Mouse (Mus musculus) c-Kit-positive CD71-positive TER-119-negative erythroid progenitor cells, embryonic 14.5 days (primary cell): ENCODE results near the gene Tomm7.
"Not testable (repeated sequence)": the region's sequence is repeated elsewhere in the genome, so short reads cannot be mapped to it uniquely, and the experiment has no call there.

Experiments
- DNase-seq: peaks from one replicate; pipeline ENCODE4 v3.0.0-alpha.2; 2013; ENCODE audit warnings: low read depth

Gene Tomm7

DNA sequence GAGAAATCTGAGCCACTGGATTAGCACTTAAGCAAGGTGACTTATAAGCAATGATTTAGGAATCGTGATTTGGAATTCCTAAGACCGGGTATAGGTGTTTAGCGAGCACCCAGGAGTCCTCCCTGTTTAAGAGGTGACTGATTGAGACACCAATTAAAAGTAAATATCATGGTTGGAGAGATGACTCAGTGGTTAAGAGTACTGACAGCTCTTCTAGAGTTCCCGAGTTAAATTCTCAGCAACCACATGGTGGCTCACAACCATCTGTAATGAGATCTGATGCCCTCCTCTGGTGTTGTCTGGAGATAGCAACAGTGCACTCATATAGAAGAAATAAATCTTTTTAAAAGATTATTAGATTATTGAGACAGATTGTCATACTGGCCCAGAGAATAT lies 7.2 kb upstream of the Tomm7 start:
- DNase-seq = not testable (repeated sequence)

DNA sequence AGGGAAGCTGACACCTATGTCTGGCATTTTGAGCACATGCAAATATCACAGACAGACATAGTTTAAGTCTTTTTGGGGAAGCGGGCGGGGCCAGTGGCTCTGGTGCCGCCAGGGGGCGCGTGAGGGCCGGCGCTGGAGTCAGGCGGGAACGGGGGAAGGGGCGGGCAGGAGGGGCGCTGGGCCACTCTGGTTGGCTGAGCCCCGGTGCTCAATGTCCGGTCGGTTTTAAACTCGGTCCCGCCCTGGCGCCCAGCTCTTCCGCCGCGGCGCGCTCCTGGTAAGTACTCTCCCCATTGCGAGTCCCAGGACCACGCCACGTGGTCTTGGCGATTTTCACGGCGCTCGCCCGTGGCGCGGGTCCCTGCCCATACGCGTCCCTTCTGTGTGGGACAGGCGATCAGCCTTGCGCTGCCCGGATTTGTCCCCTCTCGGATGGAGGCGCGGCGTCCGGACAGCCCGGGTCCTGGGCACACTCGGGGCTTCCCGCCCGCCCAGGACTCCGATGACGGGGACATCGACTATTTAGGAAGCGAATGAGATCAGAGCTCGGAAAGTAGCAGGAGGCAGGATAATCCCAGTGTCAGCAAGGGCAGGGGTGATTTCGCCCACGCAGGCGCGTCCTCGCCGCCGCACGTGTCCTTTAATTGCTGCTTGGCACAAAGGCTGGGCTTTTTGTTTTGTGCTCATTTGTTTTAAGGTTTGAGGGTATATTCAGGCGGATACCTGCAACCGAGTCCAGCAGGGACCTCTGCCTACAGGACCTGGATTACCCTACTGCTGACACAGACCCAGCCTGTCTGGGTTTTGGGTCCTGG lies 6.6 kb upstream of the Tomm7 start:
- peak; percentile 81 for DNase-seq

DNA sequence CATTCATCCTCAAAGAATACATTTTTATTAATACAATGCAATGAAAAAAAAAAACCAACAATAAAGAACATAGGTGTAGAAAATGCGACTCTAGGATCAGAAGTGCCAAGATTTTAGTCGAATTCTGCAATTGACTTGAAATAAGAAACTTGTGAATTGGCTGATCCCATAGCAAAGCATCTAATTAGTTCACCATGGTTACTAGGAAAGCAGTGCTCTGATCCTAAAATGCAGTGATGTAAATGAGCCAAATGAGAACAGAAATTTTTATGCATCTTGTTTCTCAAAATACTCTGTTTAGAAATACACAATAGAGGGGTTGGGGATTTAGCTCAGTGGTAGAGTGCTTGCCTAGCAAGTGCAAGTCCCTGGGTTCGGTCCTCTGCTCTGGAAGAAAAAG lies 1.2 kb upstream of the Tomm7 start:
- DNase-seq = no peak

DNA sequence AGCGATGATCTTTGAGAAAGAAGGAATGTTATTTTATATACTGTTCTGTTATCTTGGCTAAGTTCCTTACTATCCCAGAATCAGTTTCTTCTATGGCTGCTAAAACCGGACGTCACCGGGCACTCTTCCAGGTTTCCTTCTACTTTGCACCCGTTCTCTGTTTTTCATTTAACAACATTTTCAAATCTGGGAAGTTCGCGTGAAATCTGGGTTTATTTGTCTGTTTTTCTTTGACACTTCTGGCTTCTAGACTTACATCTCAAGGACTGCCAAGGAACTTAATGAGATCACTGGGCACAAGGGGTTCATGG lies 525 bp upstream of the Tomm7 start:
- DNase-seq = no peak

DNA sequence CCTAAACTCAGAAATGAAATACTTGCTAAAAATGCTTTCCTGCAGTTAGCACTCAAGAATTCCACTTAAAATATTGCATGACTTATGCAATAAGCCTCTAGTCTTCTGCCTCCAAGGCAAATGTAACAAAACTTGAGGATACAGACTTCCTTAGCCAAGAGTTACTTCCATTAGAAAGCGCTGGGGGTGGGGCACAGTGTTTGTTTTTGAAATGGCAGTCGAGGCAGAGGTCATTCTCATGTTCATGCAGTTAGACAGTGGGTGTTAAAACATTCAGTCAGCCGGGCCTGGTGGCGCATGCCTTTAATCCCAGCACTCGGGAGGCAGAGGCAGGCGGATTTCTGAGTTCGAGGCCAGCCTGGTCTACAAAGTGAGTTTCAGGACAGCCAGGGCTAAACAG lies 5.8 kb downstream of the Tomm7 start:
- no peak for DNase-seq

DNA sequence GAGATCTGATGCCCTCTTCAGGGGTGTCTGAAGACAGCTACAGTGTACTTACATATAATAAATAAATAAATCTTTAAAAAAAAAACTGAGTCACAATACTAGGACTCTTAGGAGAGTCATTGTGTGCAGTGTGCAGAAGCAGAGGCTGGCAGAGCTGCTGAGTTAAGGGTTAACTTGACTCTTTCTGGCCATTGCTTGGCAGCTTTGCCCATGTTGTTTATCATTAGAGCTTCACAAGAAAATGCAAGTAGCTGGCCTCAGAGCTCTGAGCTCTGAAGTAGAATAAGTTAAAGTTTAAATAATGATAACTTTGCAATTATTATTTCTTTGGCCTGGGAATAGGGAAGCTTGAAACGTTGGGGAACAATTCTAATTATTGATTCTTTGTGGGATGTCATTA lies 8.3 kb downstream of the Tomm7 start:
- not testable (repeated sequence) for DNase-seq

DNA sequence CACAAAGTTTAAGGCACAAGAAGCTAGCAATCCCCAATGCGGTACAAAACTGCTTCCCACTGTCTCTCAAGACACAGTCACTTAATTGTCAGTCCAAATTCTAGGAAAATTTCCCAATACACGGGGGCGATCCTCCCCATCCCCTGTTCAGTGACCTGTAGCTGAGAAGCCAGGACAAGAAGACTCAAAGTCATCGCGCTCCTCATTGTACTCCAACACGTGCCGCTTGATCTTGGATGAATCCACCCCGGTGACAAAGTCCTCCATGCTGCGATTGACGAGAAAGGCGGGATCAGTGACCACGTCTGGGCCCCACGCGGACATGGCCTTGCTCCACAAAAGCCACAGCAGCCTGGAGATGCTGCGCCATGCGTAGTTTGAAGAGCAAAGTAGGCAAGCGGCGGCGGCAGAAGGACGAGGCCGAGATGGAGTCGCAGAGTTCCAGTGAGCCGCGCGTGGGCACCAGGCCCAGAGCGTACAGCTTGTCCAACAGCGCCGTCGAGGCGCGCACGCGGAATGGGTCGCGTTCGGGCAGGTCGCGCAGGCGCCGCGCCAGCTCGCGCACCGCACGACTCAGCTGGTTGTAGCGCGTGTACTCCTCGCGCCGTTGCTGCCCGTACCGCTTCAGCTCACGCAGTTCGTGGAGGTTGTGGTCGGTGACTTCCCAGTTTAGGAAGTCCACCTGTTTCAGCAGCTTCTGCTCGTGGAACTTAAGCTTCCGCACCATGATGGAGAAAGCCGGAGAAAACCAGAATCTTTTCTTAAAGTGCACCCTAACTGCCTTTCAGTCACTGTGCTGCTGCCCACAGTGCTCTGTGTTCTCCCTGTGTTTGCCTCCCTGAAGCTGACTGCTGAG lies 12.8 kb downstream of the Tomm7 start:
- no peak for DNase-seq

DNA sequence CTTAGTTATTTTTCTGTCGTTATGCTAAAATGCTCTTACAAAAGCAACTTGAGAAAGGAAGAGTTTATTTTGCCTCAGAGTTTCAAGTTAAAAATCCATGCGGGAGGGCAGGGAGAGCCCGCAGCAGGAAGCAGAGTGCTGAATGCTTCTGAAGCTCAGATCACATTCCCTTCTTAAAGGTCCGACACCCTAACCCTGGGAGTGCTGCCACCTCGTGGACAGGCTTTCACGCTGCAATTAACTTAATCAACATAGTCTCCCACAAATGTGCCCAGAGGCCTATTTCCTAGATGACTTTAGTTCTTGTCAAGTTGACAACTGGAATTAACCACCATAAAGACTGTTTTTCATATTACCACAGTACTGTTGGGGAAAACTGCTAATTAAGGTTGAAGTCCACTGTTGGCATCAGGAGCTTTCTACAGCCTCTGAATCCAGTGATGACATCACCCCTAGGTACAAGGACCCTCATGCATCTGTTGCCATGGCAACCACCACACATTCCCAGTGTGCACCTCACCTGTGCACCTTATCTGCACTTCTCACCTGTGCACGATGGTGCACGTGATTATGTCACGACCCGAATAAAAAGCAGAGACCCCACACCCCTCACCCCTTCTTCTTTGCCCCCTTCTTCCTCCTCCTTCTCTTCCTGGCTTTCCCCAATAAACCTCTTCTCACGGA lies 17.5 kb downstream of the Tomm7 start:
- peak; percentile 69 for DNase-seq

DNA sequence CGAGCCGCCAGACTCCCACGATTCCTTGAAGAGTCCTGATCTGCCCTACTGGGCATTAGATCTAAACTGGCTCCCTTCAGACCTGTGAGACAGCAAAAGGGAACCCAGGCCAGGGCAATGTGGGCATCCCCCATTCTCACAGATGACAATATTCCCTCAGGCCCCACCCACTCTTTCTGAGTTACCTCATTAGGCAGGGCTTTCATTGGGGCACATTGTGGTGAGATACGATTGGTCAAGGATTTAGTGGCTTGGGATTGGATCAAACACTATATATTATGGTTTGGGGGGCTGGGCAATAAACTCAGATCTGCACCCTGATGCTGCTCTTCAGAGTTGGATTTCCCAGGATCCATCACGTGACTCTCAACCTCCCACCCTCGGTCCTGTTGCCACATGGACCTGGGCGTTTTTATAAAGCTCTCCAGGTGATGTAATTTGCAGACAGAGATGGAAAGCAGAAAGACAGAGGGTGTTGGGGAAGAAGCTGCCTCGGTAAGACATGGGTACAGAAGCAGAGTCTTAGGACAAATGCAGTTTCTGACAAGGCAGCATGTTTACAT lies 19.7 kb downstream of the Tomm7 start:
- DNase-seq = peak; percentile 7

DNA sequence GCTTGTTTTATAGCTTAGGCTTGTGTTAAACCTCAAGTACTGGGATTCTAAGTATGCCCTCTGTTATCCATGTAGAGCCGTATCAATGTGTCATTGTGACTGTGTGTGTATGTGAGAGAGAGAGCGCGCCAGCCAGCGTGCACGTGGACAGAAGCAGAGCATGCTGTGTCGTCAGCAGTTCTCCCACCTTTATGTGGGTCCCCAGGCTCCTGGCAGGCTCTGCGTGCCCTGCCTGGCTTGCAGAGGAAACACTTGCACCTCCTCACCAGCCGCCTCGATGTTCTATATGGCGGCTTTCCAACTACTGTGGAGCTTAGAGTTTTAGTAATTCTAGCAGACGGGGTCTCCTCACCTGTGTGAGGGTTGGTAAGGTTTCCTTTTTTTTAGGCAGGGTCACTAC lies 21.7 kb downstream of the Tomm7 start:
- DNase-seq = no peak

DNA sequence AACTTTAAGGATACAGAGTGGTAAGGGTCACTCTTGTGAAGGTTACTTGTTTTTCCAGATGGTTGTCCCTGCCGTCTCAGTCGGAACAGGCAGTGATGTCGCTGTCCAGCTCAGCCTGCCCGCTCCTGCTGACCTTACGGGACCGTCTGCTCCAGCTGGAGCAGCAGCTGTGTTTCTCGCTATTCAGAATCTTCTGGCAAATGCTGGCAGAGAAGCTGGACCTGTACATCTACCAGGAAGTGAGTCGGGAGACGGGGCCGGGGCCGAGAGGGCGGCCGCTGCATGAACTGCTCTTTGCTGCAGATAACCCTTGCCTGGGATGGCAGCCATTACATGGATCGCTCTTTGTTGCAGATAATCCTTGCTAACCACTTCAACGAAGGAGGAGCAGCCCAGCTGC lies 27.3 kb downstream of the Tomm7 start:
- DNase-seq = no peak

DNA sequence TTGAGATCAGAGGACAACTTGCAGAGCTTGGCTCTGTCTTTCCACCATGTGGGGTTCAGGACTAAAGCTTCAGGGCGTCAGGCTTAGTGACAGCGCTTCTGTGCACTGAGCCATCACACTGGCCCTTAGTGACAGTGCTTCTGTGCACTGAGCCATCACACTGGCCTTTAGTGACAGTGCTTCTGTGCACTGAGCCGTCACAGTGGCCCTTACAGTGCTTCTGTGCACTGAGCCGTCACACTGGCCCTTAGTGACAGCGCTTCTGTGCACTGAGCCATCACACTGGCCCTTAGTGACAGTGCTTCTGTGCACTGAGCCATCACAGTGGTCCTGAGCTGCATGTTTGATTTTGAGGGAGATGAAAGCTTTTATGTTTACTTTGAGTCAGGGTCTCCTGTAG lies 29.1 kb downstream of the Tomm7 start:
- no peak for DNase-seq

DNA sequence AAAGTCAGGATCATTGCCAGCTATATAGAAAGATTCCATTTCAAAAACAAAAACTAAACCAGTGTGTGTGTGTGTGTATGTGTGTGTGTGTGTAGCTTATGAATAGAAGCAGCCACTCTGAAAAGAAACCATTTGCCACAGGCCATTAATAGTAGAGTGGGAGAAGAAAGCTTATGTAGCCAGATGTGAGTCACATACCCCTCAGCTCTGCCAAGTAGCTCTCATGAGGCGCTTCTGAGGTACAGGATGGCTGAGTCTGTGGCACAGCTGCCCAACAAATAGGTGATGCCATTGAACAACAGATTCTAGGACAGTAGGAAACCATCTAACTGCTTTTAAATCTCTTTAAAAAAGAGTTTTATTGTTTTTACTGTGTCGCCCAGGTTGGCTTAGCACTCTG lies 51.2 kb downstream of the Tomm7 start:
- DNase-seq = no peak

DNA sequence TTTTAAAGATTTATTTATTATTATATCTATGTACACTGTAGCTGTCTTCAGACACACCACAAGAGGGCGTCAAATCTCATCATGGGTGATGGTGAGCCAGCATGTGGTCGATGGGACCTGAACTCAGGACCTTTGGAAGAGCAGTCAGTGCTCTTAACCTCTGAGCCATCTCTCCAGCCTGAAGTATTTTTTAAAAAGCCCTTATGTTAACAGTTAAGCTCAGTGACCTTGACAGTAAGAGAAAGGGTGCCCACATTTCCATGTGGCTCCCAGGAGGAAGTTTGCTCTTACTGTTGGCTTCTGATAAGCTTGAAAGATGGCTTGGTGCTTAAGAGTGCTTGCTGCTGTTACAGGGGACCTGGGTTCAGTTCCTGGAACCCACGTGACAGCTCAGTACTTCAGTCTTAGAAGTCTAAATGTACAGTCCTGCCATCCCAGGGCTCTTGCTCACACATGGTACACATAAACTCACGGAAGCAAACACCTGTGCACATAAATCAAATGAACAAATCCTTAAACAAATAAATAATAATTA lies 54.8 kb downstream of the Tomm7 start:
- DNase-seq = peak; percentile 67
